Mouse (Mus musculus): Measurements from ENCODE around the gene Ing2. TPM values are rescaled to one million over a fixed set of nuclear protein-coding genes. Genes with fewer than 3 reads are reported as not detected.

The Ing2 gene
- total RNA-seq, 2 experiments from 2014 or later, result 18.4 to 23.0 TPM

- DNase-seq, result no peak
These were observed 430 bp upstream of the Ing2 start for GRCm38 (mm10) chr8:47675786-47676185.

GRCm38 (mm10) chr8:47674140-47674776 is 1.1 kb downstream of the Ing2 start:
- peak; percentile 46 for DNase-seq

GRCm38 (mm10) chr8:47673317-47674139 is 1.8 kb downstream of the Ing2 start:
- DNase-seq, result peak; percentile 97

- peak; percentile 28 for DNase-seq
These were observed 11.0 kb downstream of the Ing2 start for GRCm38 (mm10) chr8:47664231-47664785.

- DNase-seq, result no peak
These were observed 12.2 kb downstream of the Ing2 start for GRCm38 (mm10) chr8:47663201-47663600.

DNA sequence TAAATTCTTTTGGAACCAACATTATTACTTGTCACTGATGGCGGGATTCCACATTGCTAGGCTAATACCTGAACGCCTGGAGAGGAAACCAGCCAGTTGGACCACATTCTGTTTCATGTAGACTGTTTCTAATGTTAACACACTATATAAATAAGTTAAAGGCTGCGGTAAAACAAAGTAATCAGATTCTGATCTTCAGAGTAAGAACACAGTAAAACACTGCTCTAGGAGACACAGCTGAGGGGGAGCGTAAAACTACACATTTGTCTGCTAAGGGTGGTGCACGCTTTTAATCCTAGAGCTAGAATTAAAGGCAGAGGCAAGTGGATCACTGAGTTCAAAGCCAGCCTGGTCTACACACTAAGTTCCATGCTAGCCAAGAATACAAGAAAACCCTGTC is 12.6 kb downstream of the Ing2 start:
- DNase-seq, result no peak

GRCm38 (mm10) chr8:47660394-47660793 is 15.0 kb downstream of the Ing2 start:
- DNase-seq, result no peak

DNA sequence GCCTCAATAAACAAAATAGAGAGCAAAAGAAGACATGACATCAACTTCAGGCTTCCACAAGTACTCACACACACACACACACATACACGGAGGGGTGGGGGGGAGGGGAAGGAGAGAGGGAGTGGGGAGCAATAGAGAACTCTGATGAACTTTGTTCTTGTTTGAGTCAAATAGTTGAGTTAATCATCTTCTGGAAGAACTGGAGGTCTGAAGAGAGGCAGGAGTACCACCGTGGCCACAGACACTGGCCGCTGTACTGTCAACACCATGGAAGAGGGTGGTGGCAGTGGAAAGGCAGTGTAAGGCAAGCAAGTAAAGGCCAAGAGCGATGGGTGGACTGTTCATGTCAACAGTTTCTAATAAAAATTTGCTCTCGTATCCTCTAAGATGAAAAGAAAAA is 15.9 kb downstream of the Ing2 start:
- no peak for DNase-seq

GRCm38 (mm10) chr8:47654406-47654805 is 20.9 kb downstream of the Ing2 start:
- DNase-seq, result no peak

- DNase-seq, result no peak
These were observed 22.6 kb downstream of the Ing2 start for GRCm38 (mm10) chr8:47652737-47653076.

DNA sequence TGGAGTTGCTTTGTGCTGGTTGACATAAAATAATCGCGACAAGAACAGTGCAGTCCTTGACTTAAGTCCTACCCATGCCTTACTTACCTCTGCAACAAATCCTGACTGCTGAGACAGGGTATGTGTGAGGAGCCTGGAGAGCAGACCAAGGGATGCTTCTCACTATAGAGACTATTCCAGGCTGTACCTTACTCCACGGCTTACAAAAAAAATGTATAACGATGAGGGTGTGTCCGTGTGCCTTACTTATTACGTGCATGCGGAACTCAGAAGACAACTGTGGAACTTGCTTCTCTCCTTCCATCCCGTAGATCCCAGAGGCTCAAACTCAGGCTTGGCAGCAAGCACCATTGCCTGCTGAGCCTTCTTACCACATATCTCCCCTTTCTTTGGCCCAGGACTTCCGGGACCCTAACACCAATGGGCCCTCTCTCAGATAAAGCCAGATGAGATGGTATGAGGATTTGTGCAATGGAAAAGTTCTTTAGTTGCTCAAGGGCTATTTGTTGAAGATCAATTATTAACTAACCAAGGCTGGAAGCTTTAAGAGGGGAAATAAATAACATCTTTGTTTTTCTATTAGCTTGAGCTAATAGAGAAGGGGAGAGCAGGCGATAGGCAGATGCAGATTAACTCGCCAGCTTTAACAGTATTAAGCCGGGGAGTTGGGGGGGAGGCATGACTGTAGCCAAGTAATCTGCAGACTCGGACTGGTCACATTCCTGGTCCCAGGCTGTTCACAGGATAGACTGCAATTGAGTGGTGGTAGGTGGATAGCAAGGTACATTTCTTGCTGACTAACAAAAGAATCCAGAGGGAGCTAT is 23.2 kb downstream of the Ing2 start:
- no peak for DNase-seq

GRCm38 (mm10) chr8:47650853-47651252 is 24.5 kb downstream of the Ing2 start:
- DNase-seq, result no peak

GRCm38 (mm10) chr8:47649551-47649950 is 25.8 kb downstream of the Ing2 start:
- DNase-seq, result peak; percentile 10

GRCm38 (mm10) chr8:47642514-47643064 is 32.8 kb downstream of the Ing2 start:
- no peak for DNase-seq

DNA sequence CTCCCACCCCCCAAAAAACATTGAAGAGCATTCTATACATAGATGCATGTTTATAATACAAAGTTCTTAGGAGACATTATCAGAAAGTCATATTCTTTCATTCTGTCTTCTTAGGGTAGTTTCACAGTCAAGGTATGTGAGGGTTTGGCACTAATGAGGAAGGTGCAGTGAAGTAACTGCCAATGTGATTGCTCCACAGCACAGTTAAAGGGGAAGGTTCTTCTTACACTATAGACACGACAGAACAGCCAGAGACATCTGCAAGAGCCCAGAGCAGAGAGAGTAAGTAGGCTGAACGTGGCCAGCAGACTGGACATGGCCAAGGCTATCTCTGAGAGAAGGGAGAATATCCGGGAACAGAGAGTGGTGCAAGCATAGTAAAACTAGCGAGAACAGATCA is 38.2 kb downstream of the Ing2 start:
- no peak for DNase-seq

GRCm38 (mm10) chr8:47636032-47636431 is 39.3 kb downstream of the Ing2 start:
- no peak for DNase-seq

- DNase-seq, result no peak
These were observed 40.5 kb downstream of the Ing2 start for GRCm38 (mm10) chr8:47634791-47635341.

DNA sequence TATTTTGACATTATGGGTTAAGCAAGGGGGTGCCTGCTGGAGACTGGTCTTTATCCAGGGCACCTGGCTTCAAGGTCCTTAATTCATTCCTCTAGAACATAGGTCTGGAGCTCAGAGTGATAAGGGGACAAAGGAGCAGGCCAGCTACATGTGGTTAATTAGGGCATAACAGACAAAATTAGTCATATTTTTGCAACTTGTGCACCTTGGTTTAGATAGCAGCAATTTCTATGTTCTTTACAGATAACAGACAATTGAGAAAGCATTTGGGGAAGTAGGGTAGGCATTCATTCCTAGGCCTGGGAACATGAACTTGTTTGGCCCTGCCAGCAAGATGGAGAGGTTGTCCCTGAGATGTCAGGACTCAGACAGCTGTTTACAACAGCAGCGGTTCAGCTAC is 54.2 kb downstream of the Ing2 start:
- no peak for DNase-seq

All from adrenal gland, postnatal 10 days (tissue).